Mouse (Mus musculus) layer of hippocampus, adult 11-12 months (tissue): ENCODE measurements around the gene Olfr598.
"Not testable (repeated sequence)": the region's sequence is repeated elsewhere in the genome, so short reads cannot be mapped to it uniquely, and the experiment has no call there.

Experiments used
- DNase-seq: peaks from one replicate; pipeline ENCODE4 v3.0.0; 2022; ENCODE audit warnings: low spot score

Gene Olfr598

GRCm38 (mm10) chr7:103323268-103323667, at the start of gene Olfr598:
Gene Olfr598 (plus strand): TSS chr7:103323568.
- DNase-seq, result no peak

- not testable (repeated sequence) for DNase-seq
Observed at GRCm38 (mm10) chr7:103305348-103305747, 18.0 kb upstream of the Olfr598 start, which contains the start of gene Olfr596. Gene Olfr596 (plus strand): TSS chr7:103305648.

- not testable (repeated sequence) for DNase-seq
Observed at GRCm38 (mm10) chr7:103316015-103316414, 7.4 kb upstream of the Olfr598 start, which contains the start of gene Olfr597. Gene Olfr597 (plus strand): TSS chr7:103316315.

- DNase-seq, result no peak
Observed at GRCm38 (mm10) chr7:103335617-103336016, 12.2 kb downstream of the Olfr598 start, which contains the start of gene Olfr599. Gene Olfr599 (plus strand): TSS chr7:103335917.

GRCm38 (mm10) chr7:103349569-103349968, 26.2 kb downstream of the Olfr598 start, which contains the start of gene Olfr600:
Gene Olfr600 (minus strand): TSS chr7:103349669.
- no peak for DNase-seq

- no peak for DNase-seq
Observed at GRCm38 (mm10) chr7:103362555-103362954, 39.2 kb downstream of the Olfr598 start, which contains the start of gene Olfr601. Gene Olfr601 (minus strand): TSS chr7:103362655.
